Mouse (Mus musculus): ENCODE results near the gene 1500009L16Rik. TPM values are rescaled to one million over a fixed set of nuclear protein-coding genes. Genes with fewer than 3 reads are reported as not detected.

Gene 1500009L16Rik
- polyA plus RNA-seq, 1 experiment from 2014 or later: 17.3 TPM

DNA sequence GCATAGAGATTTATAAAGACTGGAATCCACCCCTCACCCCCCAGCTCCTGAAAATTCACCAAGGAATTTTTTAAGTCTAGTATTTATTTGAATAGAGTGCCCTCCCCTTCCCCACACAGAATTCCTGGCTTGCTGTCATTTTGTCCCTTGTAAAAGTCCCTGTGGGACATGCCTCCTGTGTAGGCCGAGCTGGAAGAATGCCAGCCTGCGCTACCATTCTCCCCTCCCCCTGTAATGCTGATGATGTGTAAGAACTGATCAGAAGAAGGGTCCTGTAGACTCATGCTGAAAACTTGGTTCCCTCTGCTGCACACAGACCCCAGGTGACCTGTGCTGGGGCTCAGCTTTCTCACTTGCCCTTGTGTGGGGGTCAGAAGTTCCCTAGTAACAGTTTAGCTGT is 37.9 kb downstream of the 1500009L16Rik start:
- H3K4me1 ChIP-seq: peaks cover 24% of the 10 kb centered on the region
- H3K36me3 ChIP-seq: 0 out of 2 replicates have a peak, but pooled peaks cover 6% of the 10 kb centered on the region
- H3K9ac ChIP-seq: peak overlapping the region; percentile 50; the same call in 1 of the 2 replicates
- no peak overlapping the region for H3K27ac ChIP-seq (replicated peaks)
- no peak for ATAC-seq (ENCODE audit: extremely low read depth, insufficient number of reproducible peaks, low FRiP score, low TSS enrichment)
- no peak overlapping the region for H3K4me3 ChIP-seq
- H3K4me2 ChIP-seq: no peak overlapping the region
- H3K9me3 ChIP-seq: no peaks in the 10 kb centered on the region
- H3K27me3 ChIP-seq (replicated peaks): no peaks in the 10 kb centered on the region
- WGBS: 42% methylated on average over 2 of the region's 2 CpGs

DNA sequence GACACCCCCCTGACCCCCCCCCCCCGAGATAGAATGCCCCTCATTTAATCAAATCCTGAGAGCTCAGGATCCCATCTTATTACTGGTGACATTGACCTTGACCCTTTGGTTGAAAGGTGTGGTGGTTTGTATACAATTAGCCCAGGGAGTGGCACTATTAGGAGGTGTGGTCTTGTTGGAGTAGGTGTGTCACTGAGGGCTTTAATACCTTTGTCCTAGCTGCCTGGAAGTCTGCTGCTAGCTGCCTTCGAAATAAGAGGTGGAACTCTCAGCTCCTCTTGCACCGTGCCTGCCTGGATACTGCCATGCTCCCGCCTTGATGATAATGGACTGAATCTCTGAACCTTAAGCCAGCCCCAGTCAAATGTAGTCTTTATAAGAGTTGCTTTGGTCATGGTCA is 41.2 kb downstream of the 1500009L16Rik start:
- Histone ChIP-seq H3K9me3 (no peaks in the 10 kb centered on the region), H3K4me3 (no peak overlapping the region), H3K4me1 (peaks cover 15% of the 10 kb centered on the region), H3K27me3 (replicated peaks) (no peaks in the 10 kb centered on the region), H3K9ac (no peak overlapping the region), H3K27ac (replicated peaks) (no peak overlapping the region), H3K4me2 (no peak overlapping the region), H3K36me3 (0 out of 2 replicates have a peak, but pooled peaks cover 6% of the 10 kb centered on the region)
- ATAC-seq (ENCODE audit: extremely low read depth, insufficient number of reproducible peaks, low FRiP score, low TSS enrichment): no peak
- WGBS: 69% methylated on average over 4 of the region's 4 CpGs

DNA sequence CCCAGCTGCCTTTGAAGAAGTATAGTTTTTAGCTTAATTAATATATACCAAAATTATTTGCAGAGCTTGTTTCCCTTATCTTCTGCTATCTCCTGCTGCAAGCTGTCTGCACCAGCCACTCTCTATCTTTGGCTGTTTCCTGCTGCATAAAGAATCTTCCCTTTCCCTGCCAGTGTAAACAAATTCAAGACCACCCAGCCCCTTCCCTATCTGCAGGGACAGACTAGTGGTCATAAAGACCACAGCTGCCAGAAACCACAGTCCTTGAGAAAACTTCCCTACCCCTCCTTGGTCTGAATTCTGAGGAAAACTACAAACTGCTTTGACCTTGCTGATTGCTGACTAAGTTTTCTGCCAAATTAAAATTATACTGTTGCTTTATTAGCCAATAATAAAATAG is 44.2 kb downstream of the 1500009L16Rik start:
- ATAC-seq (ENCODE audit: extremely low read depth, insufficient number of reproducible peaks, low FRiP score, low TSS enrichment): no peak

GRCm38 (mm10) chr10:83776272-83776878 is 53.7 kb downstream of the 1500009L16Rik start:
- Histone ChIP-seq H3K9me3 (peaks cover 17% of the 10 kb centered on the region), H3K27ac (replicated peaks) (no peak overlapping the region), H3K9ac (0 out of 2 replicates have a peak overlapping the region, but pooled peaks have one; percentile 25), H3K4me1 (no peaks in the 10 kb centered on the region), H3K36me3 (no peaks in the 10 kb centered on the region), H3K27me3 (replicated peaks) (no peaks in the 10 kb centered on the region), H3K4me2 (peak overlapping the region; percentile 24; the same call in 1 of the 2 replicates), H3K4me3 (no peak overlapping the region)
- 35% methylated on average over 11 of the region's 11 CpGs for WGBS
- no peak for ATAC-seq (ENCODE audit: extremely low read depth, insufficient number of reproducible peaks, low FRiP score, low TSS enrichment)

More for the DNA sequence above, 44.2 kb downstream of the 1500009L16Rik start:
- Histone ChIP-seq H3K36me3 (0 out of 2 replicates have a peak, but pooled peaks cover 6% of the 10 kb centered on the region), H3K27me3 (replicated peaks) (no peaks in the 10 kb centered on the region), H3K4me1 (no peaks in the 10 kb centered on the region), H3K4me2 (no peak overlapping the region), H3K9me3 (no peaks in the 10 kb centered on the region), H3K9ac (no peak overlapping the region), H3K27ac (replicated peaks) (no peak overlapping the region), H3K4me3 (no peak overlapping the region)

- H3K9me3 ChIP-seq: peaks cover 17% of the 10 kb centered on the region
- H3K9ac ChIP-seq: no peak overlapping the region
- H3K4me1 ChIP-seq: no peaks in the 10 kb centered on the region
- H3K27me3 ChIP-seq (replicated peaks): no peaks in the 10 kb centered on the region
- no peaks in the 10 kb centered on the region for H3K36me3 ChIP-seq
- no peak overlapping the region for H3K4me2 ChIP-seq
- 74% methylated on average over 9 of the region's 9 CpGs for WGBS
- H3K4me3 ChIP-seq: no peak overlapping the region
- ATAC-seq (ENCODE audit: extremely low read depth, insufficient number of reproducible peaks, low FRiP score, low TSS enrichment): no peak
- H3K27ac ChIP-seq (replicated peaks): no peak overlapping the region
These were observed 54.6 kb downstream of the 1500009L16Rik start for GRCm38 (mm10) chr10:83777253-83777652.

DNA sequence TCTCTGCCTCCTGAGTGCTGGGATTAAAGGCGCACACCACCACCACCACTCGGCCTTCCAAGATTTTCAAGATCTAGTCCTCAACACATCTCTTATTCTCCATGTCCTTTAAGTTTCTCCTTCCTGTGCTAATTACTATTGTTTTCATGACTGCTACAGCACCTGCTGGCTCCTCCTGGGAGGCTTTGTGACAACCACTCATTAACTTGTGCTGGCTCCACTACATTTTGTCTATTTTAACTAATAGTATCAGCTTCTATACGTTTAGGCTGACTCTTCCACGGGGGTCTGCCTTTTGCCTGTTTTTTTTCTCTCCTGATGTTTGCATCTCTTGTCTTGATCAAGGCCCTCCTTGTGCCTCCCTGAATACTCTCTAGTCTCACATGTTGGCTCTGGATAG is 59.2 kb downstream of the 1500009L16Rik start:
- H3K9ac ChIP-seq: no peak overlapping the region
- H3K27me3 ChIP-seq (replicated peaks): no peaks in the 10 kb centered on the region
- H3K27ac ChIP-seq (replicated peaks): no peak overlapping the region
- H3K9me3 ChIP-seq: peaks cover 17% of the 10 kb centered on the region
- H3K4me1 ChIP-seq: peaks cover 19% of the 10 kb centered on the region
- no peak overlapping the region for H3K4me2 ChIP-seq
- no peak overlapping the region for H3K4me3 ChIP-seq
- WGBS: 79% methylated on average over 4 of the region's 4 CpGs
- ATAC-seq (ENCODE audit: extremely low read depth, insufficient number of reproducible peaks, low FRiP score, low TSS enrichment): no peak
- H3K36me3 ChIP-seq: no peaks in the 10 kb centered on the region

GRCm38 (mm10) chr10:83782371-83783120 is 59.9 kb downstream of the 1500009L16Rik start:
- Histone ChIP-seq H3K27me3 (replicated peaks) (no peaks in the 10 kb centered on the region), H3K4me1 (peaks cover 19% of the 10 kb centered on the region), H3K27ac (replicated peaks) (no peak overlapping the region), H3K4me3 (no peak overlapping the region), H3K9ac (no peak overlapping the region), H3K4me2 (no peak overlapping the region), H3K36me3 (no peaks in the 10 kb centered on the region), H3K9me3 (peaks cover 17% of the 10 kb centered on the region)
- 76% methylated on average over 10 of the region's 10 CpGs for WGBS
- ATAC-seq (ENCODE audit: extremely low read depth, insufficient number of reproducible peaks, low FRiP score, low TSS enrichment): no peak

DNA sequence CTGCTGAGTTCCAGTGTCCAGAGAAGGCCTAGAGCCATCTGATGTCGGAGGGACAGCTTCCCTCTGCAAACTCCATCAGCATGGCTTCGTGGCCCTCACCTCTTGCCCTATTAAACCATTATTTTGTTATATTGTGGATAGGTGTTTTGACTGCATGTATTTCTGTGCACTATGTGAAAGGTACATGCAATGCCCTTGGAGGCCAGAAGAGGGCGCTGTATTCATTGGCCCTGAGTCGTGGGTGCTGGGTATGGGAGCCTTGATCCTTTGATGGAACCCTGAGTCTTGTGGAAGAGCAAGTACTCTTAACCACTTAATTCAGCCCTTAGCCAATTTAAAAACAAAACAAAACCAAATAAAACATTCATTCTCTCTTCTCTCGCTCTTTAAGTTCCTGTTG is 62.3 kb downstream of the 1500009L16Rik start:
- Histone ChIP-seq H3K9ac (no peak overlapping the region), H3K36me3 (no peaks in the 10 kb centered on the region), H3K27ac (replicated peaks) (peak overlapping the region; percentile 58; the same call in 1 of the 2 replicates), H3K4me3 (no peak overlapping the region), H3K9me3 (peaks cover 3% of the 10 kb centered on the region; the same call in 1 of the 2 replicates), H3K27me3 (replicated peaks) (no peaks in the 10 kb centered on the region), H3K4me2 (no peak overlapping the region), H3K4me1 (peaks cover 19% of the 10 kb centered on the region)
- ATAC-seq (ENCODE audit: extremely low read depth, insufficient number of reproducible peaks, low FRiP score, low TSS enrichment): no peak
- 27% methylated on average over 5 of the region's 5 CpGs for WGBS

DNA sequence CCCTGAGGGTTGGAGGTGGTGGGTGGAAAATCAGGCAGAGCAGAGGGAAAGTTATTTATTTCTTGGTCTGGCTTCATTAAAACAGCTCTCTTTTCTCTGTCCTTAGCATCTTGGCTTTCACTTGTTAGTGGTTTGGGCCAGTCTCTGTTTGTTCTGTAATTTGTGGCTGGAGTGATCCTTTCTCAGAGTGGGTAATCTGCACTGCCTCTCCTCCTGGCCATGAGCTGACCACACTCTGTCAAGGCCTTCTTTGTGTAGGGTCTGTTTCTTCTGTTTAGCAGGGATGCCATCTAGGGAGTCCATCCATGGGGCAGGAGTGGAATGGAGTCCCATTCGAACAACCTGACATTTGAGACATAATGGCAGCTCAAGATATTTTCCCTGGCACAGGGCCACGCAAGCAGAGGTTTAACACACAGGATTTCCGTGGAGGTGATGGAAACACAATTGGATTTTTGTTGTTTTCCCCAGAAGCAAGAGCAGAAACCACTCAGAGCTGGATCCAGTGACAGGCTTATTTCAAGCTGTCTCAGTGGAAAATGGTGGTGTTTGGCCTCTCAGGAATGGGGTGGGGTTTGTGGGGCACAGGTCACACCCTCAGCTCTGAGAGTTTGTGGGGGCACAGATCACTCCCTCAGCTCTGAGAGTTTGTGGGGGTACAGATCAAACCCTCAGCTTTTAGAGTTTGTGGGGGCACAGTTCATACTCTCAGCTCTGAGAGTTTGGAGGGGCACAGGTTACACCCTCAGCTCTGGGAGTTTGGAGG is 63.1 kb downstream of the 1500009L16Rik start:
- H3K4me3 ChIP-seq: no peak overlapping the region
- H3K27ac ChIP-seq (replicated peaks): peak overlapping the region; percentile 58
- H3K4me2 ChIP-seq: no peak overlapping the region
- H3K4me1 ChIP-seq: peaks cover 19% of the 10 kb centered on the region
- H3K27me3 ChIP-seq (replicated peaks): no peaks in the 10 kb centered on the region
- no peak for ATAC-seq (ENCODE audit: extremely low read depth, insufficient number of reproducible peaks, low FRiP score, low TSS enrichment)
- no peaks in the 10 kb centered on the region for H3K9me3 ChIP-seq
- H3K36me3 ChIP-seq: no peaks in the 10 kb centered on the region
- 50% methylated on average over 3 of the region's 3 CpGs for WGBS
- H3K9ac ChIP-seq: no peak overlapping the region

GRCm38 (mm10) chr10:83795088-83795487 is 72.4 kb downstream of the 1500009L16Rik start:
- no peak for ATAC-seq (ENCODE audit: extremely low read depth, insufficient number of reproducible peaks, low FRiP score, low TSS enrichment)
- Histone ChIP-seq H3K27me3 (replicated peaks) (no peaks in the 10 kb centered on the region), H3K9ac (no peak overlapping the region), H3K27ac (replicated peaks) (no peak overlapping the region), H3K36me3 (no peaks in the 10 kb centered on the region), H3K4me1 (no peaks in the 10 kb centered on the region), H3K4me3 (no peak overlapping the region), H3K9me3 (no peaks in the 10 kb centered on the region), H3K4me2 (no peak overlapping the region)

- WGBS: 81% methylated on average over 4 of the region's 4 CpGs
- no peaks in the 10 kb centered on the region for H3K4me1 ChIP-seq
- ATAC-seq (ENCODE audit: extremely low read depth, insufficient number of reproducible peaks, low FRiP score, low TSS enrichment): no peak
- no peaks in the 10 kb centered on the region for H3K9me3 ChIP-seq
- H3K9ac ChIP-seq: no peak overlapping the region
- no peaks in the 10 kb centered on the region for H3K27me3 ChIP-seq (replicated peaks)
- H3K36me3 ChIP-seq: no peaks in the 10 kb centered on the region
- no peak overlapping the region for H3K4me2 ChIP-seq
- no peak overlapping the region for H3K27ac ChIP-seq (replicated peaks)
- no peak overlapping the region for H3K4me3 ChIP-seq
These were observed 72.8 kb downstream of the 1500009L16Rik start for GRCm38 (mm10) chr10:83795500-83795899.

Data from heart, embryonic 13.5 days (tissue).